Mouse (Mus musculus) lung, adult 2 months (tissue): ENCODE measurements around the gene Frmd8.

Source experiments
- CTCF ChIP-seq: fragments of 200-500 bp; IDR thresholded peaks from 2 replicates; pipeline ENCODE4 v1.5.1; 2011; ENCODE audit warnings: mild to moderate bottlenecking, low read length, control low read depth; ENCODE audit not compliant: insufficient read depth
- POLR2A ChIP-seq: fragments of 200-500 bp; IDR thresholded peaks from 2 replicates; pipeline ENCODE4 v1.6.1; 2011; ENCODE audit warnings: low read depth, mild to moderate bottlenecking, control low read depth, low read length, borderline replicate concordance; ENCODE audit errors: extremely low read depth

- no peak for TF ChIP-seq CTCF
- 0 out of 2 replicates have a peak, but pooled peaks have one; percentile 29 for TF ChIP-seq POLR2A
Measured at GRCm38 (mm10) chr19:5847306-5847796, 27.7 kb downstream of the Frmd8 start.
